Comparison of ENCODE assay signal across 19 mouse cellular contexts in genomic region chr14:81387566-81387965, GRCm38 (mm10).
DNase-seq lines count a peak whose midpoint lies in the region; ATAC-seq and TF ChIP-seq lines count a peak whose summit lies in the region.
"Had no signal": no experiment of that assay in that cellular context is flagged by ENCODE, and none has a peak within 500 bp of the region (broad histone marks: within the 10 kb centered on the region; RNA-seq: fewer than 3 reads in every experiment).

No protein-coding gene starts in this region.

- no peak for TF ChIP-seq CTCF in brain, embryonic 14.5 days (IDR thresholded peaks at IDR 0.05; ENCODE audit: borderline replicate concordance, extremely low read depth, insufficient read depth, insufficient read length)
- TF ChIP-seq CTCF in gastrocnemius, adult 2 months (IDR thresholded peaks at IDR 0.05) = no peak

- H3K27ac ChIP-seq in forebrain, embryonic 13.5 days = no peak overlapping the region
- no peak overlapping the region for H3K27ac ChIP-seq in forebrain, embryonic 16.5 days (ENCODE audit: low read length)
- no peak overlapping the region for H3K27ac ChIP-seq in gastrocnemius, adult 2 months
- H3K27ac ChIP-seq: embryonic facial prominence, embryonic 10.5 days; heart, adult 2 months; heart, embryonic 15.5 days; hindbrain, embryonic 13.5 days; intestine, embryonic 15.5 days had no signal

- no peaks in the 10 kb centered on the region for H3K27me3 ChIP-seq in forebrain, embryonic 13.5 days
- no peaks in the 10 kb centered on the region for H3K27me3 ChIP-seq in forebrain, embryonic 16.5 days (replicated peaks; ENCODE audit: control insufficient read depth, insufficient read depth, low read length)
- H3K27me3 ChIP-seq: heart, embryonic 15.5 days; hindbrain, embryonic 13.5 days; intestine, embryonic 15.5 days had no signal

- WGBS in forebrain, embryonic 13.5 days = 84% methylated on average over 2 of the region's 2 CpGs
- 79% methylated on average over 2 of the region's 2 CpGs for WGBS in forebrain, embryonic 16.5 days

- no peaks in the 10 kb centered on the region for H3K4me1 ChIP-seq in forebrain, embryonic 13.5 days
- no peaks in the 10 kb centered on the region for H3K4me1 ChIP-seq in forebrain, embryonic 16.5 days (replicated peaks; ENCODE audit: control insufficient read depth, insufficient read depth, low read length)
- H3K4me1 ChIP-seq: embryonic facial prominence, embryonic 10.5 days; heart, embryonic 15.5 days; hindbrain, embryonic 13.5 days; intestine, embryonic 15.5 days had no signal

- H3K4me3 ChIP-seq in forebrain, embryonic 13.5 days = no peak overlapping the region
- no peak overlapping the region for H3K4me3 ChIP-seq in forebrain, embryonic 16.5 days (replicated peaks; ENCODE audit: low read length)
- no peak overlapping the region for H3K4me3 ChIP-seq in gastrocnemius, adult 2 months
- H3K4me3 ChIP-seq: embryonic facial prominence, embryonic 10.5 days; heart, adult 2 months; heart, embryonic 15.5 days; hindbrain, embryonic 13.5 days; intestine, embryonic 15.5 days had no signal

- peak; percentile 51; the same call in 1 of the 2 replicates for ATAC-seq in forebrain, embryonic 13.5 days
- no peak for ATAC-seq in forebrain, embryonic 16.5 days
- ATAC-seq: intestine, embryonic 15.5 days had no signal

- H3K9me3 ChIP-seq in forebrain, embryonic 13.5 days (replicated peaks) = no peaks in the 10 kb centered on the region
- no peaks in the 10 kb centered on the region for H3K9me3 ChIP-seq in forebrain, embryonic 16.5 days (ENCODE audit: control insufficient read depth, low read length)
- H3K9me3 ChIP-seq: embryonic facial prominence, embryonic 10.5 days; heart, embryonic 15.5 days; hindbrain, embryonic 13.5 days; intestine, embryonic 15.5 days had no signal

- H3K9ac ChIP-seq in forebrain, embryonic 13.5 days = no peak overlapping the region
- no peak overlapping the region for H3K9ac ChIP-seq in forebrain, embryonic 16.5 days (replicated peaks; ENCODE audit: low read depth, low read length)
- H3K9ac ChIP-seq: heart, embryonic 15.5 days; hindbrain, embryonic 13.5 days; intestine, embryonic 15.5 days had no signal

- intact Hi-C loops in gastrocnemius, postnatal 14 days (cut with DNase I; ENCODE audit: low total_unique reads) = no loop called here
- intact Hi-C loops in gastrocnemius, adult 2 months (cut with DNase I) = no loop called here

- no peak for TF ChIP-seq POLR2A in brain, embryonic 14.5 days (IDR thresholded peaks at IDR 0.05; ENCODE audit: borderline replicate concordance, extremely low read depth, insufficient read depth, insufficient read length, poor library complexity, severe bottlenecking)

- DNase-seq in brain, embryonic 14.5 days (ENCODE audit: low read depth) = peak; percentile 53
- DNase-seq in layer of hippocampus, adult 18-20 months (ENCODE audit: low spot score in 2 of 2) = peak; percentile 17 to 66
- peak; percentile 34 for DNase-seq in layer of hippocampus, adult 9-11 months
- no peak for DNase-seq in gastrocnemius, postnatal 14 days
- DNase-seq in gastrocnemius, adult 2 months = no peak
- DNase-seq: adrenal gland, adult 8-10 months; adrenal gland, postnatal 36 days; cerebellum, adult 8-10 months; gastrocnemius, postnatal 10 days; heart, adult 2 months; heart, postnatal 14 days; kidney, adult 18-20 months had no signal

- no peaks in the 10 kb centered on the region for H3K36me3 ChIP-seq in forebrain, embryonic 13.5 days (ENCODE audit: poor library complexity, severe bottlenecking)
- no peaks in the 10 kb centered on the region for H3K36me3 ChIP-seq in forebrain, embryonic 16.5 days (ENCODE audit: control insufficient read depth, insufficient read depth)
- H3K36me3 ChIP-seq: embryonic facial prominence, embryonic 10.5 days; heart, embryonic 15.5 days; hindbrain, embryonic 13.5 days; intestine, embryonic 15.5 days had no signal

- no peak overlapping the region for H3K4me2 ChIP-seq in forebrain, embryonic 13.5 days
- no peak overlapping the region for H3K4me2 ChIP-seq in forebrain, embryonic 16.5 days (ENCODE audit: low read length)
- H3K4me2 ChIP-seq: heart, embryonic 11.5 days; heart, embryonic 15.5 days; hindbrain, embryonic 13.5 days; intestine, embryonic 15.5 days had no signal

Comparison
In these comparisons a context has a peak if more than half of its experiments do, and no peak if none do; other contexts are left out.
1. DNase-seq: peak in brain, embryonic 14.5 days (single experiment), layer of hippocampus, adult 18-20 months (2 of 2) and layer of hippocampus, adult 9-11 months (single experiment); none in gastrocnemius, postnatal 14 days (single experiment) and gastrocnemius, adult 2 months (single experiment).